Mouse (Mus musculus): ENCODE measurements at regions not wholly inside any gene's neighbourhood (a gene's known extent, or its start where the extent isn't known, plus 50 kb on each side); places are given as distances from the start of the nearest gene placed in this dataset.
"Not testable (repeated sequence)": the region's sequence is repeated elsewhere in the genome, so short reads cannot be mapped to it uniquely, and the experiment has no call there.

DNA sequence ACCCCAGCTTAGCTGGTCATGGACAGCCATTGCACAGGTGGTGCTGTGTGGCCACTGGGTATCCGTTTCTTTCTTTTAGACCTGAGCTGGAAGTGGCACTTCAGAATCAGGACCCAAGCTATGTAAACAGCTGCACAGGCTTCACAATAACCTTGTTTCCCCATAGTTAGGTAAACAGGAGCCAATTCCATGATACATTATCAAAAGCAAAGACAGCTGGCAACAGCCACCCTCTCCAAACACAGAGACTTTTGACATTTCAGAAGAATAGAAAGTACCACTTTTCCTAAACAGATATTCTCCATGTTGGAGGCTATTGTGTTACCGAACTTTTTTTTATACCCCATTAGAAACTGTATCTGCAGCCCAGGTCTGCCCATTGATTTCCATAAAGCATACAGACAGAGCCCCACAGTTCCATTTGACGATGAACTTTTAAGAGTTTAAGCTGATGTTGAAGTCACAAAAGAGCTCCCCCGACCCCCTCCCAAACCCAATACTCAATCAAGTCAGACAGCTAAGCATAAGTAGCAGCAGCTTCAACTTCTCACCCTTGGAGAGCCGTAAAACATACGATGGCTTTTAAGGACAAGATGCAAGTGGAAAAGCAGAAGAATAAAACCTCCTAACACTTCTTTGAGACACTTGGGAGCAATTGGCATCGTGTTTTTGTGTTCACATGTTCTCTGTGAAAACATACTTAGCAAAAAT lies 162.5 kb upstream of the Arglu1 start:
- Histone ChIP-seq H3K4me3 (replicated peaks; ENCODE audit: low read depth, low read length) (no peak overlapping the region), H3K4me2 (ENCODE audit: low read length) (no peak overlapping the region), H3K4me1 (replicated peaks; ENCODE audit: insufficient read depth, low read length) (no peaks in the 10 kb centered on the region), H3K27ac (no peak overlapping the region), H3K36me3 (ENCODE audit: insufficient read depth, low read length) (no peaks in the 10 kb centered on the region), H3K27me3 (ENCODE audit: insufficient read depth, low read length) (no peaks in the 10 kb centered on the region), H3K9me3 (replicated peaks; ENCODE audit: low read length) (no peaks in the 10 kb centered on the region), H3K9ac (ENCODE audit: low read depth, low read length) (no peak overlapping the region)
- DNase-seq (ENCODE audit: low spot score) = no peak
- no peak for TF ChIP-seq CTCF (IDR thresholded peaks at IDR 0.05; ENCODE audit: low read depth)
- ATAC-seq (replicated peaks; ENCODE audit: low FRiP score, low read depth) = no peak
- WGBS = 26% methylated on average over 7 of the region's 7 CpGs

DNA sequence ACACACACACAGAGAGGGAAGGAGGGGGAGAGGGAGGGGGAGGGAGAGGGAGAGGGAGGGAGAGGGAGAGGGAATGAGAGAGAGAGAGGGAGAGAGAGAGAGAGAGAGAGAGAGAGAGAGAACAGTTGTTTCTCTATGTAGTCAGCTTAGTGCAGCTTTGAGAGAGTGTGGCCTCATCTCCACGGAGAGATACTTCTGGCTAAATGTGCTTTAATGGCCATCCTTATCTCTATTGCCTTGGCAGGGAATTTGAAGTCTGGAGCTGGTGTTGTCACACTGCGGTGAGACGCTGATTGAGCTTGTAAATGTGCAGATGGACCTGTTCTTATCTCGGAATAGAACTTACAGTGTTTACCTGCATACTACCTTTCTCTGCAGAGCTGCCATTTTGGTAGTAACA lies 160.9 kb upstream of the Arglu1 start:
- Histone ChIP-seq H3K27me3 (ENCODE audit: insufficient read depth, low read length) (no peaks in the 10 kb centered on the region), H3K9ac (ENCODE audit: low read depth, low read length) (no peak overlapping the region), H3K36me3 (ENCODE audit: insufficient read depth, low read length) (no peaks in the 10 kb centered on the region), H3K27ac (no peak overlapping the region), H3K4me1 (replicated peaks; ENCODE audit: insufficient read depth, low read length) (no peaks in the 10 kb centered on the region), H3K4me2 (ENCODE audit: low read length) (no peak overlapping the region), H3K9me3 (replicated peaks; ENCODE audit: low read length) (no peaks in the 10 kb centered on the region), H3K4me3 (replicated peaks; ENCODE audit: low read depth, low read length) (no peak overlapping the region)
- 44% methylated on average over 4 of the region's 4 CpGs for WGBS
- TF ChIP-seq CTCF (IDR thresholded peaks at IDR 0.05; ENCODE audit: low read depth) = no peak
- DNase-seq (ENCODE audit: low spot score) (no peak), ATAC-seq (replicated peaks; ENCODE audit: low FRiP score, low read depth) (no peak)

DNA sequence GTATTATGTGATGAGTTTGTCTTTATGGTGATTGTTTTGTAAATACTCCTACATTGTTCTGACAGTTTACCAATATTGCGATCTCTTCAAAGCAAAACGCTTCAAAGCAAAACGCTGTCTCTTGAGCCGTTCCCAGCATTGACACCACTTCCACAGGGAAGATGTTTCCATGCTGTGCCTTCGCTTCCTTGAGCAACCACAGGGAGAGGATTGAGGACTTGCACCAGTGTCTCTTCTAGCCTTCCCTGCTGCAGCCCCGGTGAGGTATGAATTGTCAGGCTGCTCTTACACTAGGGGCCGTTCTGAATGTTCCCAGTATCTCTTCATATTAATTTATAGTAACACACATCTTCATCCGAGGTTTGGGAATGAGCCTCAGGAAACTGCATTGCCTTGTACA lies 160.4 kb upstream of the Arglu1 start:
- WGBS = 28% methylated on average over 8 of the region's 8 CpGs
- H3K9me3 ChIP-seq (replicated peaks; ENCODE audit: low read length) = no peaks in the 10 kb centered on the region
- TF ChIP-seq CTCF (IDR thresholded peaks at IDR 0.05; ENCODE audit: low read depth) = no peak
- H3K27ac ChIP-seq = no peak overlapping the region
- H3K4me1 ChIP-seq (replicated peaks; ENCODE audit: insufficient read depth, low read length) = no peaks in the 10 kb centered on the region; the same call in 1 of the 2 replicates
- no peak overlapping the region for H3K4me2 ChIP-seq (ENCODE audit: low read length)
- H3K36me3 ChIP-seq (ENCODE audit: insufficient read depth, low read length) = no peaks in the 10 kb centered on the region
- no peak overlapping the region for H3K4me3 ChIP-seq (replicated peaks; ENCODE audit: low read depth, low read length)
- no peaks in the 10 kb centered on the region for H3K27me3 ChIP-seq (ENCODE audit: insufficient read depth, low read length)
- no peak for DNase-seq (ENCODE audit: low spot score)
- no peak overlapping the region for H3K9ac ChIP-seq (ENCODE audit: low read depth, low read length)
- ATAC-seq (replicated peaks; ENCODE audit: low FRiP score, low read depth) = no peak

DNA sequence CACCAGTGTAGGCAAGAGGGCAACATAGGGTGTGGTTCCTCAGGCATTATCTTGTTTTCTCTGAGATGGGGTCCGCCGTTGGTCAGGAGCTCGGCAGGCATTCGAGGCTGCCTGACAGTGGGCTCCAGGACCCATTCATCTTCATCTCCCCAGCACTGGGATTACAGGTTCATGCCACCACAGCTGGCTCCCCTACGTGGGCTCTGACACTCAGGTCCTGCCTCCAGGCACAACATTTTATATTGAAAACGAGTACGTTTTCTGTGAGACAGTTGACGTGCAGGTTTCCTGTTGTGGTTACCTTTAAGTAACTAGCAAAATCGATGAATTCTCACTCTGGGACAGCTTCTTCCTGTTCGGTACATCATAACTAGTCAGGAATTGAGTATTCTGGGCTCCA lies 157.3 kb upstream of the Arglu1 start:
- no peaks in the 10 kb centered on the region; the same call in 1 of the 2 replicates for H3K4me1 ChIP-seq (replicated peaks; ENCODE audit: insufficient read depth, low read length)
- no peaks in the 10 kb centered on the region for H3K27me3 ChIP-seq (ENCODE audit: insufficient read depth, low read length)
- H3K9me3 ChIP-seq (replicated peaks; ENCODE audit: low read length) = no peaks in the 10 kb centered on the region
- H3K4me3 ChIP-seq (replicated peaks; ENCODE audit: low read depth, low read length) = no peak overlapping the region
- ATAC-seq (replicated peaks; ENCODE audit: low FRiP score, low read depth) (no peak), DNase-seq (ENCODE audit: low spot score) (no peak)
- no peak overlapping the region for H3K9ac ChIP-seq (ENCODE audit: low read depth, low read length)
- 74% methylated on average over 10 of the region's 10 CpGs for WGBS
- H3K36me3 ChIP-seq (ENCODE audit: insufficient read depth, low read length) = no peaks in the 10 kb centered on the region
- no peak overlapping the region for H3K27ac ChIP-seq
- TF ChIP-seq CTCF (IDR thresholded peaks at IDR 0.05; ENCODE audit: low read depth) = no peak
- no peak overlapping the region for H3K4me2 ChIP-seq (ENCODE audit: low read length)

DNA sequence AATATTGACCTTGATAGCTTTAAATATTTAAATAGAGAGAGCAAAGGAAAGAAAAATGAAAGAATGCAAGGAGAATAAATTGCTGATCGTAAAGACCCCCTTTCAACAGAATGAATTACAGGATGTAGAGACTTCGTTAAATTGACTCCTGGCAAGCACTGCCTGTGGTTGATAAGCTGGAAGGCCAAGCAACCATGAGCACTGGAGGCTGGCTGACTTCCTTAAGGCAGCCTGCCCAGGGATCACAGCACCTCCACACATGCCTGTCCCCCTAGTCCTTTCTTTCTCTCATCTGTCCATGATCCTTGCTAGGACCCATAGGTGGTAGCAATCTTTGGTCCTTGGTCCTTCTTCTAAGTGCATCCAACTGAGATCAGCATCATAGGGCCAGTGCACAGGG lies 152.0 kb upstream of the Arglu1 start:
- H3K4me2 ChIP-seq (ENCODE audit: low read length) = no peak overlapping the region
- no peaks in the 10 kb centered on the region for H3K36me3 ChIP-seq (ENCODE audit: insufficient read depth, low read length)
- H3K9me3 ChIP-seq (replicated peaks; ENCODE audit: low read length) = no peaks in the 10 kb centered on the region
- WGBS = 42% methylated on average over 2 of the region's 2 CpGs
- no peaks in the 10 kb centered on the region; the same call in 1 of the 2 replicates for H3K4me1 ChIP-seq (replicated peaks; ENCODE audit: insufficient read depth, low read length)
- no peak overlapping the region for H3K27ac ChIP-seq
- TF ChIP-seq CTCF (IDR thresholded peaks at IDR 0.05; ENCODE audit: low read depth) = no peak
- H3K4me3 ChIP-seq (replicated peaks; ENCODE audit: low read depth, low read length) = no peak overlapping the region
- no peaks in the 10 kb centered on the region for H3K27me3 ChIP-seq (ENCODE audit: insufficient read depth, low read length)
- ATAC-seq (replicated peaks; ENCODE audit: low FRiP score, low read depth) = no peak
- H3K9ac ChIP-seq (ENCODE audit: low read depth, low read length) = no peak overlapping the region
- no peak for DNase-seq (ENCODE audit: low spot score)

DNA sequence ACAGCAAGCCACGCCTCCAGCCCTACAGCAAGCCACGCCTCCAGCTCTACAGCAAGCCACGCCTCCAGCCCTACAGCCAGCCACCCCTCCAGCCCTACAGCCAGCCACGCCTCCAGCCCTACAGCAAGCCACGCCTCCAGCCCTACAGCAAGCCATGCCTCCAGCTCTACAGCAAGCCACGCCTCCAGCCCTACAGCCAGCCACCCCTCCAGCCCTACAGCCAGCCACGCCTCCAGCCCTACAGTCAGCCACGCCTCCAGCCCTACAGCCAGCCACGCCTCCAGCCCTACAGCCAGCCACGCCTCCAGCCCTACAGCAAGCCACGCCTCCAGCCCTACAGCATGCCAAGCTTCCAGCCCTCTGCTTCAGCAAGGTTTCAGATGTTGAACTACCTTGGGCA lies 145.8 kb upstream of the Arglu1 start:
- H3K4me2 ChIP-seq (ENCODE audit: low read length); H3K27ac ChIP-seq; ATAC-seq (replicated peaks; ENCODE audit: low FRiP score, low read depth); H3K4me1 ChIP-seq (replicated peaks; ENCODE audit: insufficient read depth, low read length); DNase-seq (ENCODE audit: low spot score); H3K27me3 ChIP-seq (ENCODE audit: insufficient read depth, low read length); H3K9ac ChIP-seq (ENCODE audit: low read depth, low read length); H3K9me3 ChIP-seq (replicated peaks; ENCODE audit: low read length); H3K4me3 ChIP-seq (replicated peaks; ENCODE audit: low read depth, low read length); H3K36me3 ChIP-seq (ENCODE audit: insufficient read depth, low read length): not testable (repeated sequence)
- 87% methylated on average over 11 of the region's 11 CpGs for WGBS

DNA sequence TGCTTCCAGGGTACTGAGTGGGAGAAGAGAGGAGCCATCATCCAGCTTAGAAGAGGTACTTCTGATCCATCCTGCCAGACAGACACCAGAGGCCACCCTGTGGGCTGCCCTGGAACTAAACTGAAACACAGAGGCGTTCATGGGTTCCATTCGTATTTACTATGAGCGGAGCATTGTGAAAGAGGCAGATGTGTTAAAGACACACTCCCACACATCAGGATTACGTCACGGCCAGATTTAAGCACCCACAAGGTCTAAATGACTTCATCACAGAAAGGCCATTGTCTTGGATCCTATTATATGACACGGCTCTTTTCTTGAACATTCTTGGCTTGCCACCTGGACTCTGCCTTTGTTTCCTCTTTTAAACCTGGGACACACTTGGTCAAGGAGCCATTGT lies 141.0 kb upstream of the Arglu1 start:
- H3K27me3 ChIP-seq (ENCODE audit: insufficient read depth, low read length) = no peaks in the 10 kb centered on the region
- H3K27ac ChIP-seq = no peak overlapping the region
- H3K4me1 ChIP-seq (replicated peaks; ENCODE audit: insufficient read depth, low read length) = no peaks in the 10 kb centered on the region
- H3K4me3 ChIP-seq (replicated peaks; ENCODE audit: low read depth, low read length) = no peak overlapping the region
- peak; percentile 34; the same call in 1 of the 2 replicates for TF ChIP-seq CTCF (IDR thresholded peaks at IDR 0.05; ENCODE audit: low read depth)
- DNase-seq (ENCODE audit: low spot score) (no peak), ATAC-seq (replicated peaks; ENCODE audit: low FRiP score, low read depth) (no peak)
- no peak overlapping the region for H3K4me2 ChIP-seq (ENCODE audit: low read length)
- WGBS = 72% methylated on average over 6 of the region's 6 CpGs
- no peak overlapping the region for H3K9ac ChIP-seq (ENCODE audit: low read depth, low read length)
- H3K36me3 ChIP-seq (ENCODE audit: insufficient read depth, low read length) = no peaks in the 10 kb centered on the region
- no peaks in the 10 kb centered on the region for H3K9me3 ChIP-seq (replicated peaks; ENCODE audit: low read length)

All from kidney, postnatal 0 days (tissue).